Mouse (Mus musculus): ENCODE data around the gene Camta1. TPM values are rescaled to one million over a fixed set of nuclear protein-coding genes. Genes with fewer than 3 reads are reported as not detected.

The Camta1 gene
- polyA plus RNA-seq, 2 experiments: 7.3 to 32.8 TPM

GRCm38 (mm10) chr4:151408811-151409210 lies 452.9 kb downstream of the Camta1 start:
- H3K4me3 ChIP-seq (ENCODE audit: insufficient read depth in 1 of 2, low read depth in 2 of 2, low read length in 2 of 2): no peak overlapping the region
- H3K36me3 ChIP-seq (replicated peaks; ENCODE audit: control insufficient read depth, insufficient read depth, low read depth): no peaks in the 10 kb centered on the region
- no peak overlapping the region for H3K4me2 ChIP-seq (ENCODE audit: low read depth)
- H3K9ac ChIP-seq (replicated peaks): no peak overlapping the region
- no peak overlapping the region for H3K27ac ChIP-seq
- H3K27me3 ChIP-seq (ENCODE audit: control insufficient read depth, insufficient read depth, low read length): no peaks in the 10 kb centered on the region
- WGBS (ENCODE audit: insufficient replicate concordance): 31% methylated on average over 8 of the region's 8 CpGs
- H3K9me3 ChIP-seq (ENCODE audit: control insufficient read depth, low read length): no peaks in the 10 kb centered on the region
- DNase-seq (ENCODE audit: low read depth in 3 of 3, low spot score in 3 of 3) (no peak), ATAC-seq (ENCODE audit: insufficient read depth) (no peak)
- TF ChIP-seq CTCF (IDR thresholded peaks at IDR 0.05; ENCODE audit: low read depth): no peak
- no peaks in the 10 kb centered on the region for H3K4me1 ChIP-seq (replicated peaks; ENCODE audit: control insufficient read depth in 2 of 2, insufficient read depth in 2 of 2, low read length in 1 of 2)

- no peak overlapping the region for H3K27ac ChIP-seq
- no peaks in the 10 kb centered on the region for H3K27me3 ChIP-seq (ENCODE audit: control insufficient read depth, insufficient read depth, low read length)
- ATAC-seq (ENCODE audit: insufficient read depth): no peak
- H3K4me1 ChIP-seq (replicated peaks; ENCODE audit: control insufficient read depth in 2 of 2, insufficient read depth in 2 of 2, low read length in 1 of 2): no peaks in the 10 kb centered on the region
- TF ChIP-seq CTCF (IDR thresholded peaks at IDR 0.05; ENCODE audit: low read depth): no peak
- TF ChIP-seq EP300 (IDR thresholded peaks at IDR 0.05; ENCODE audit: low read depth): no peak
- H3K4me3 ChIP-seq (ENCODE audit: insufficient read depth in 1 of 2, low read depth in 2 of 2, low read length in 2 of 2): no peak overlapping the region
- no peak overlapping the region for H3K9ac ChIP-seq (replicated peaks)
- H3K36me3 ChIP-seq (replicated peaks; ENCODE audit: control insufficient read depth, insufficient read depth, low read depth): no peaks in the 10 kb centered on the region
- no peak for DNase-seq (ENCODE audit: low read depth in 3 of 3, low spot score in 3 of 3)
- WGBS (ENCODE audit: insufficient replicate concordance): 66% methylated on average over 4 of the region's 4 CpGs
- H3K9me3 ChIP-seq (ENCODE audit: control insufficient read depth, low read length): no peaks in the 10 kb centered on the region
- no peak overlapping the region for H3K4me2 ChIP-seq (ENCODE audit: low read depth)
These were observed 453.4 kb downstream of the Camta1 start for GRCm38 (mm10) chr4:151408246-151408645.

- Histone ChIP-seq H3K4me1 (replicated peaks; ENCODE audit: control insufficient read depth in 2 of 2, insufficient read depth in 2 of 2, low read length in 1 of 2) (no peaks in the 10 kb centered on the region), H3K9me3 (ENCODE audit: control insufficient read depth, low read length) (no peaks in the 10 kb centered on the region), H3K27me3 (ENCODE audit: control insufficient read depth, insufficient read depth, low read length) (no peaks in the 10 kb centered on the region), H3K9ac (replicated peaks) (no peak overlapping the region), H3K36me3 (replicated peaks; ENCODE audit: control insufficient read depth, insufficient read depth, low read depth) (no peaks in the 10 kb centered on the region), H3K27ac (no peak overlapping the region), H3K4me3 (ENCODE audit: insufficient read depth in 1 of 2, low read depth in 2 of 2, low read length in 2 of 2) (no peak overlapping the region), H3K4me2 (ENCODE audit: low read depth) (no peak overlapping the region)
- no peak for ATAC-seq (ENCODE audit: insufficient read depth)
- no peak for DNase-seq (ENCODE audit: low read depth in 3 of 3, low spot score in 3 of 3)
- no peak for TF ChIP-seq EP300 (IDR thresholded peaks at IDR 0.05; ENCODE audit: low read depth)
- no peak; the same call in 1 of the 2 replicates for TF ChIP-seq CTCF (IDR thresholded peaks at IDR 0.05; ENCODE audit: low read depth)
- 69% methylated on average over 2 of the region's 2 CpGs for WGBS (ENCODE audit: insufficient replicate concordance)
These were observed 454.5 kb downstream of the Camta1 start for GRCm38 (mm10) chr4:151407129-151407528.

- Histone ChIP-seq H3K9ac (replicated peaks) (no peak overlapping the region), H3K4me3 (ENCODE audit: insufficient read depth in 1 of 2, low read depth in 2 of 2, low read length in 2 of 2) (no peak overlapping the region), H3K27ac (no peak overlapping the region), H3K4me1 (replicated peaks; ENCODE audit: control insufficient read depth in 2 of 2, insufficient read depth in 2 of 2, low read length in 1 of 2) (no peaks in the 10 kb centered on the region), H3K27me3 (ENCODE audit: control insufficient read depth, insufficient read depth, low read length) (no peaks in the 10 kb centered on the region), H3K9me3 (ENCODE audit: control insufficient read depth, low read length) (no peaks in the 10 kb centered on the region), H3K36me3 (replicated peaks; ENCODE audit: control insufficient read depth, insufficient read depth, low read depth) (no peaks in the 10 kb centered on the region), H3K4me2 (ENCODE audit: low read depth) (no peak overlapping the region)
- no peak for ATAC-seq (ENCODE audit: insufficient read depth)
- TF ChIP-seq EP300 (IDR thresholded peaks at IDR 0.05; ENCODE audit: low read depth): no peak
- TF ChIP-seq CTCF (IDR thresholded peaks at IDR 0.05; ENCODE audit: low read depth): no peak
- no peak for DNase-seq (ENCODE audit: low read depth in 3 of 3, low spot score in 3 of 3)
- WGBS (ENCODE audit: insufficient replicate concordance): 63% methylated on average over 17 of the region's 17 CpGs
These were observed 457.0 kb downstream of the Camta1 start for GRCm38 (mm10) chr4:151404581-151405256.

- Histone ChIP-seq H3K9me3 (ENCODE audit: control insufficient read depth, low read length) (no peaks in the 10 kb centered on the region), H3K4me1 (replicated peaks; ENCODE audit: control insufficient read depth in 2 of 2, insufficient read depth in 2 of 2, low read length in 1 of 2) (no peaks in the 10 kb centered on the region), H3K9ac (replicated peaks) (no peak overlapping the region), H3K4me2 (ENCODE audit: low read depth) (no peak overlapping the region), H3K27me3 (ENCODE audit: control insufficient read depth, insufficient read depth, low read length) (no peaks in the 10 kb centered on the region), H3K4me3 (ENCODE audit: insufficient read depth in 1 of 2, low read depth in 2 of 2, low read length in 2 of 2) (no peak overlapping the region), H3K36me3 (replicated peaks; ENCODE audit: control insufficient read depth, insufficient read depth, low read depth) (no peaks in the 10 kb centered on the region), H3K27ac (no peak overlapping the region)
- WGBS (ENCODE audit: insufficient replicate concordance): 74% methylated on average over 22 of the region's 22 CpGs
- DNase-seq (ENCODE audit: low read depth in 3 of 3, low spot score in 3 of 3): no peak
- TF ChIP-seq CTCF (IDR thresholded peaks at IDR 0.05; ENCODE audit: low read depth) (no peak), EP300 (IDR thresholded peaks at IDR 0.05; ENCODE audit: low read depth) (no peak)
- no peak for ATAC-seq (ENCODE audit: insufficient read depth)
These were observed 459.8 kb downstream of the Camta1 start for GRCm38 (mm10) chr4:151401685-151402397.
